Mouse (Mus musculus): ENCODE results near the gene Ptprg. TPM values are rescaled to one million over a fixed set of nuclear protein-coding genes. Genes with fewer than 3 reads are reported as not detected.

Gene Ptprg
- total RNA-seq, 2 experiments from 2014 or later: 134 to 135 TPM

DNA sequence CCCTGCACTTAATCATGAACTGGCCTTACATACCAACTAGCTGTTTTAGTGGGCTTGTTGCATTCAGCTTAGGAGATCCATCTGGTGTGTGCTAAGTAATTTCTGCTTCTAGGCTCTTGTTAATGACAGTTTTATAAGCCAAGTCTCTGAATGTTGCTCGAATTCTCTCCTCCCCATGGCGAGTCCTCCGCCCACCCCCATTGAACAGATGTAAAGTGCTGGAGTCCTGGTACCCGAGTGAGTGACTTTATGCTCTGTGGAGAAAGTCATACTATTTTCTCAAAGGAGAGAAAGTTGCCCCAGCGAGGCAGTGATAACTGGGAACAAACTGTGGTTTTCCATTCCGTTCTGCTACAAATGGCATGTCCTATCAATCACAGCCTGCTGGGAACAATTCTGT is 525.9 kb downstream of the Ptprg start:
- DNase-seq (ENCODE audit: extremely low spot score in 1 of 2, low spot score in 2 of 2): no peak

DNA sequence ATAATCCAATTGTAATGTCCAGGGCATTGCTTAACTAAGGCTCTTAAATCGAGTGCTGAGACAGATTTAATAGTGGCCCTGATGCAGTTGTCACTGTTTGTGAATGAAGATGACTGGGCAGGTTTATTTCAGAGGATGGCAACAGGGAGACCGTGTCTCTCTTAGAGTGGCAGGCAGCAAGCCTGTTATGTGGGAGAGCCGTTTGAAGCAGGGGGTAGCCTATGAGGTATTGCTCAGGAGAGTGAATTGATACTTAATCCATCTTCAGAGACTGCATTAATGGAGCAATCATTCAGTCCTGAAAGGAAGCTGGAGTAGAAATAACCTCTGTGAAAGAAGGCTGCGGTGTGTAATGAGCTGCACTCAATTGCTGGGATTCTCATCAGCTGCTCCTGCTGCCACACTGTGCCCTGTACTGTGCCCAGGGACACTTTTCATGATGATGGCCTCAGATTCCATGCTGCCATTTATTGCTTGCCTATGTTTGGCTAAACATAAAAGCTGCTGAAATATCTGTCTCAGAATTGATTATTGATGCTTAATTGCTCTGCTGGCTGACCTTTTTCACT is 526.6 kb downstream of the Ptprg start:
- no peak for DNase-seq (ENCODE audit: extremely low spot score in 1 of 2, low spot score in 2 of 2)
- intact Hi-C loops (cut with DNase I): no loop called here

More for the DNA sequence above, 525.9 kb downstream of the Ptprg start:
- intact Hi-C loops (cut with DNase I): no loop called here

DNA sequence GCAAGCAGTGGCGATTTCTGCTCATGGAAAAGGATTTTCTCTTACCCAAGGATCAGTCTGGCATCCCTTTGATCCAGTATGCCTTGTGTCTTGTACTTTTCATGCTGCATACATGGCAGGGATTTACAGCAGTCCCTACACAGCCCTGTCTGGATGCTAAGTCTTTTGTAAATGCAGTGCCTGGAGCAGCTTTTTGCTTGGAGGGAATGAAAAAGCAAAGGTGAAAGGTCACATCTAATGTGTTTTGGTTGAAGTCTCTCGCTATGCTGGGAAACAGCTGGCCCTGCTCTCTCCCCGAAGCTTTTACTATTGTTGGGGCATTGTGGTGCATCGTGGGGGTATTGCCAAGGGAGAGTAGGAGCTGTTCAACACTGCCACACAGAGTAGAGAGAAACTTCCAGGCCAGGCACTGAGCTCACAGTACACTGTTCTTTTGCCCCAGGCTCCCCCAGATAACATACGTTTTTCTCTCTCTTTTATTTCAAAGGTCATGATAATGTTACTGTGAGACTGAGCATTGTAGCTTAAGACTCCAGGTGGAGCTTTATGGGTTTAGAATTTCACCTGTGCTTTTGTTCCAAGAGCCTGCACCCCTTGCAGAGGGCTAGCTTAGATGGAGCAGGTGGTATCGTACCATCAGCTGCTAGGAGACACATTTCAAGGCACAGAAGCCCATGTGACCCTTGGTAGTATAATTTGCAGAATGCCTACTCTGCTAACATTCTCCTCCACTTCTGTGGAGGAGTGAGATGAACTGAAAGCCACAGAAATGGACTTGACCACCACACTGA is 529.0 kb downstream of the Ptprg start:
- DNase-seq (ENCODE audit: extremely low spot score in 1 of 2, low spot score in 2 of 2): no peak
- intact Hi-C loops (cut with DNase I): no loop called here

DNA sequence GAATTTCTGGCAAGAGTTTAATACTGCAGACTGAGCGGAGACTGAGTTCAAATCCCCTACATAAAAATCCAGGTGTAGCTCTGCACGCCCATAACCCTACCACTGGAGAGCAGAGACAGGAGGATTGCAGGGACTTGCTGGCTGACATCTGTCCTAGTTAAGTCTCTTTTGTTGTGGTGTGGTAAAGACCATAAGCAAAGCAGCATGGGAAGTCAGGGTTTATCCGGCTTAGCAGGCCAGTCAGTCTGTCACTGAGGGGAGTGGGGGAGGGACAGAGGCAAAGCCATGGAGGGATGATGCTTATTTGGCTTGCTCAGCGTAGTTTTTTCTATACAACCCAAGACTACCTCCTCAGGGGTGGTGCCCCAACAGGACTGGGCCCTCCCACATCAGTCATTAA is 530.7 kb downstream of the Ptprg start:
- intact Hi-C loops (cut with DNase I): no loop called here

DNA sequence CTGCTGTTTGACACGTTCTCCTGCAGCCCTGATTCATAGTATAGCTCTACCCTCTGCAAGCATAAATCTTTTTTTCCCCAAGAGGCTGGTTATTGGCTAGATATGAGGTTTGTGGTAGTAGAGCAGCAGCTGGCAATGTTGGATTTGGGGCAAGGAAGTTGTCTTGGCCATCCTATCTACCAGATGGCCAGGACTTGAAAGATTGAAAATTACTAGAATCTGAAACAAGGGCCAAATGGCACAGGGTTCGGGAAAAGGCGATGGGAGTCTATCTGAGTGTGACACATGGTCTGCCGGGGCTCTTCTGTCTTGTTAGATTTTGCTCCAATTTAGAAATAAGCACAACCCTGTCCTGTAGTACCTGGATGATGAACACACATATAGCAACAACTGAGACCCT is 531.7 kb downstream of the Ptprg start:
- DNase-seq (ENCODE audit: extremely low spot score in 1 of 2, low spot score in 2 of 2): no peak
- intact Hi-C loops (cut with DNase I): no loop called here

More for the DNA sequence above, 530.7 kb downstream of the Ptprg start:
- DNase-seq (ENCODE audit: extremely low spot score in 1 of 2, low spot score in 2 of 2): no peak

DNA sequence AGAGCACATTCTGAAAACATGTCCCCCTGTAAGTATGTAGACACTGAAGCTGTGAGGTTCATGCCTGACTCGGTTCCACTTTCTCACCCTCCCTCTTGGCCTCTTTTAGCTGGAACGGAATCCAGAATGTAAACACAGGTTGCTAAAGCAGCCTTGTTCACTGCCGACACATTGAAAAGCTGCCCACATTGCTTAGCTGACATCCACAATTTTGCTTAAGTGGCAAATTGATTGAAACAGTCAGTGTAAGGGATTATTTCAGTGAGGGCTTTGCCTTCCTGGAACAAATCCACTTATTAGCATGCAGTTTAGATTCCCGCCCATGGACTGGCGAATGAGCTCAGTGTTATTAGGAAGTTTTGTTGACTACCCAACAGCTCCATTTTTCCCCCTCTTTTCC is 532.8 kb downstream of the Ptprg start:
- intact Hi-C loops (cut with DNase I): no loop called here
- DNase-seq (ENCODE audit: extremely low spot score in 1 of 2, low spot score in 2 of 2): no peak

DNA sequence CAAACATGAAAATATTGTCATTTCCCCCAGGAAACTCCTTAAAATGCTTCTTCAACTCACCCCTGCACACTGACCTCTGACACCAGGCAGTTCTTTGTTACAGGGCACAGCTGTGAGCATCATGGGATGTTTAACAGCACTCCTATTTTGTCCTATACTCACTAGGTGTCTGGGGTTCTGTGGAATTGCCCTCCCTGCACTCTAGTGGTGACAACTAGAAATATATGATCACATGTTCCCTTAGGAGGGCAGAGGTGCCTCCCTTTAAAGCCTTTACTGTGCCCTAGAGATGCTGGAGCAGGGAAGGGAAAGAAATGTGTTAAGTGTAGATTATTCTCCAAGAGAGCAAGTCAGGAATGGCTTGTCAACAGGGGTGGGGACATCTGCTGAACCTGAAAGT is 536.6 kb downstream of the Ptprg start:
- no peak for DNase-seq (ENCODE audit: extremely low spot score in 1 of 2, low spot score in 2 of 2)
- intact Hi-C loops (cut with DNase I): no loop called here

DNA sequence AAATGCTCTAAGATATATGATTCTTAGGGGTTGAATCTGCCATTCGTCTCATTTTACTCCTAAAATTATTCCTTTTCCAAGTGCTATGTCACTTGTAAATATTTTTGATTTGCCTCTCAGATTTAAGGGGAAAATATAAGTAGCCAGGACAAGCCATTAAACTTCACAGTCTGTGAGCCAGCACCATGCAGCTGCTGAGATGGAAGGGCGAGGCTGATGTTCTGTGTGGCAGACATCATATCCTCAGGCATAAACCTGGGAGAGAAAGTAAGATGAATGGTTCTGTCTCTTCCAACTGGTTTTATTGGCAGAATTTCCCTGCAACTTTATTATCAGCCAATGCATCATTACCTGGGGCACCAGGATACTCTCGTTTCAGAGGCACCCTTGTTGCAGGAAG is 538.4 kb downstream of the Ptprg start:
- no peak for DNase-seq (ENCODE audit: extremely low spot score in 1 of 2, low spot score in 2 of 2)
- intact Hi-C loops (cut with DNase I): no loop called here

DNA sequence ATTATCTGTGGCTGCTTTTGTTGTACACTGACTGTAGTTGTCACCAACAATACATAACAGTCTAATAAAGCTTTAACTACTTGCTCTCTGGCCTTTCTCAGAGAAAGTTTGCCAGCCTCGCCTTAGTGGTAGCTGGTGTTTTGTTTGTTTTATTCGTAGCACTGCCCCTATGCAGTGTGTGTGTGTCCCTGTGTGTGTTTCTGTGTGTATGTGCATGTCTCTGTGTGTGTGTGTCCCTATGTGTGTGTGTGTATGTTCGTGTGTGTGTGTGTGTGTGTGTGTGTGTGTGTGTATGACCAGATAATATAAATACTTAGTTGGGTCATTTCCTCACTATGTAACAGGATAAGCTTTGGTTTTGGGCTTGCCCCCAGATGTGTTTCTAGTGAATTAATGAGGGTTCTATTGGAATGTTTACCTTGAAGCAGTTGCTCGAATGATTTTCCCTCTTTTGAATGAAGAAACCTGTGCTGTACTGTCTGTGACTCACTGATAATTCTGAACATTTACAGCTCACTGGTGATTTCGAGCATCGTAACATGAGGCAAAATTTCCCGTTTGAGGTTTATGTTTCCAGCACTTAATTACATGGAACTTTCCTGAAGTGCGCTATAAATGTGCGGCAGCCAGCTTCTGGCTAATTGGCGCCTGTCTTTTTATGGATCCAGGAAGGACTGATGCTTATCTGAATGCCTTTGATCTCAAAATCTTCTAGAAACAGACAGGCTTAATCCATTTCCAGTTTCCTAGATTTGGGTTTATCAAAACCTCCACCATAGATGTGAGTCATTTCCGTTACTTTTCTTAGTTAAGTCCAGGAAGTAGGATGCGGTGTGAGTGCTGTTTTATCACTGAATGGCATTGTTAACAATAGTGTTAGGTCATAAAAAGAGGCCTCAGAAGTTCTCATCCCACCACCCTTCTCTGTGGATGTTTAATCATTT is 546.3 kb downstream of the Ptprg start:
- no peak for DNase-seq (ENCODE audit: extremely low spot score in 1 of 2, low spot score in 2 of 2)

DNA sequence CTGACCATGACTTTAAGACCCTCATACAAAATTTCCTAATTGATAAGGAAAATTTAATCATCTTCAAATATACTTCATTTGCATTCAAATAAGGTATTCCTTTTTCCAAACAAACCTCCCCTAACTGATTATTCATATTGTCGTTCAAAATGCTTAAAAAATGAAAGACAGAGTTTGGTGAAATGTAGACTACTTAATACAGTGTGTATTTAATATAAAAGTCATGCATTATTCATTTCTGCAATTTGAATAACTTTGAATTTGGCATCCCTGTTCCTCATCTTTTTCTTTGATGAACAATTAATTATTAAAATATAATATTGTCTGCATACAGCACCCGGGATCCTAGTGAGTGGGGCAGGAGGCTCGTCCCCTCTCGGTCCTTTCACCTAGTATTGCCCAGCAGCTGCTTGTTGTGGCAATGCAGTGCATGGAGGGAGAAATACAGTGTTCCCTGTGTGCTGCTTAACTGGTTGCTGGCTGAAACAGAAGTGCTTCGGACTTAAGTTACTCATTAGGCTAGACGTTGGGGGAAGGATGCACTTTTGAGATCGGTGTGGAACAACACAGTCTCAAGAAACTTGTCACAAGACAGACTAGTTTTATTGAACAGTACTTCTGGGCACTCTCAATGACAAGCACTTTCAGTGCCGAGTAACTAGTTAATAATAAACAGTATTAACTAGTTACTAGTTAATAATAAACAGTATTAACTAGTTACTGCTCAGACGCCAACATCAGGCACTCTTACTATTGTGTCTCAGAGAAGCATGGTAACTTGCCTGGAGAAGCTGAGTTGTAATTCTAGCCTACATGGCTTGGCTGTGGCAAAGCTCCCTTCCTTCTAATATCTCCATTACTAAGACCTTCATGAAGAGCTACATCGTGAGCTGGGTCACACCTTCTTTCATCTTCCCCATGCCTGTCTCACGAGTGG is 549.3 kb downstream of the Ptprg start:
- intact Hi-C loops (cut with DNase I): no loop called here
- DNase-seq (ENCODE audit: extremely low spot score in 1 of 2, low spot score in 2 of 2): no peak

More for the DNA sequence above, 546.3 kb downstream of the Ptprg start:
- intact Hi-C loops (cut with DNase I): no loop called here

DNA sequence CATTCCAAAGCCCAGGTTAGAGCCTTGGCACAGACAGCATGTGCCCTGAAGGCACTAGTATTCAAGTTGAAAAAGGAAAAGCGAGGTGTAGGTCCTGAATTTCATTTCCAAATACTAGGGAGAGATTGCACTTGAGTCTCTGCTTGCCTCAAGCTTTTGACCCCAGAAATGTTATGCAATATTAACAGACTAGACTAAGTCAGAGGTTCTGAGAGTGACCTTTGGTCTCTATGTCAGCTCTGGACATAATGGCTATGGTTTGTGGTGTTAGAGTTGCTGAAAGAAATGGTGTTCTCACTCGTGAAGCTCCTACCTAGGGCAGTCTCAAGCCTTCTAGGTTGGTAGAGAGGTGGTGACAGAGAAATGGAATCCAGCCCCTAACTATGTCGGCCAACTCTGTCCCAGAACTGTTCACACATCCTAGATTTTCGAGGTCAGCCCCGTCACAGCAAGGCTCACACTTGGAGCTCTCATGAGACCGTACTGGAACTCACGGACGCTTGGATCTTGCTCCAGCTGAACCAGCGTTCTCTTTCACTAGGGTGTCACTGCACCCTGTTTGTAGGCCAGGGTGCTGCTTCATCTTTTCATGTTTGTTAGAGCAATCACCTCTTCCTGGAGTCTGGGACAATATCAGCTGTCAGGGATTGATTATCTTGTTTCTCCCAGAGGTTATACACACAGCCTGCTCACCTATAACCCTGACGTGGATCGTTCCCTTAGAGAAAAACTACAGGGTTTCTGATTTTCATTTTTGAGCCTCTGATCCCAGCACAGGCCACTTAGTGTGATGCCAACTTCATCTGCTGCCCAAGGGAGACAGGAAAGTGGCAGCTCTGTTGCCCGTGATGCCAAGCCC is 551.2 kb downstream of the Ptprg start:
- no peak for DNase-seq (ENCODE audit: extremely low spot score in 1 of 2, low spot score in 2 of 2)
- intact Hi-C loops (cut with DNase I): no loop called here

DNA sequence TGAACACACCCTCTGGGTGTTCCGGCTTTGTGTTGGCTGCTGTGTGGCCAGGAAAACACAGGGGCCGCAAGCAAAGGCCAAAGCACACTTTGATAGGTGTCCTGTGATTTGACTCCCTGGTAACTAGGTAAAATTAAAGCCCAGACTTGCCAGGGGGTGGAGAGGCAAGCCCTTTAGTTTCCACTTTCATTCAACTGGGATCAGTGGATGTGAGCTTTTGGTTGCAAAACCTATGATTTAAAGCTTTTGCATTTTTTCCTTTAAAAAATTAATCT is 551.8 kb downstream of the Ptprg start:
- no peak for DNase-seq (ENCODE audit: extremely low spot score in 1 of 2, low spot score in 2 of 2)
- intact Hi-C loops (cut with DNase I): no loop called here

DNA sequence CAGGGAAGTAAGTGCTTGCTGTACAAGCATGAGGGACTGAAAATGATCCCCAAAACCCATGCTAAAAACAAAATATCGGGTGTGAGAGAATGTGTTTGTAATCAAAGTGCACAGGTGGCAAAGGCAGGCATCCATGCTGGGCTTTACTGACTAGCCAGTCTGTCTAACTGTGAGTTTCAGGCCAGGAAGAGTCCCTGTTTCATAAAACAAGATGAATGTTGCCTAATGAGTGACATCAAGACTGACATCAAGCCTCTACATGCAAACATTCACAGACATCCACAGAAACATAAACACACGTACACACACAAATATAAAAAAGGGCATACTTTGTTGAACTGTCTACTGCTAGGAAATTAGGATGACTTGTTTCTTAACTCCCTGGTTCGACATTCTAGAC is 552.3 kb downstream of the Ptprg start:
- no peak for DNase-seq (ENCODE audit: extremely low spot score in 1 of 2, low spot score in 2 of 2)
- intact Hi-C loops (cut with DNase I): no loop called here

DNA sequence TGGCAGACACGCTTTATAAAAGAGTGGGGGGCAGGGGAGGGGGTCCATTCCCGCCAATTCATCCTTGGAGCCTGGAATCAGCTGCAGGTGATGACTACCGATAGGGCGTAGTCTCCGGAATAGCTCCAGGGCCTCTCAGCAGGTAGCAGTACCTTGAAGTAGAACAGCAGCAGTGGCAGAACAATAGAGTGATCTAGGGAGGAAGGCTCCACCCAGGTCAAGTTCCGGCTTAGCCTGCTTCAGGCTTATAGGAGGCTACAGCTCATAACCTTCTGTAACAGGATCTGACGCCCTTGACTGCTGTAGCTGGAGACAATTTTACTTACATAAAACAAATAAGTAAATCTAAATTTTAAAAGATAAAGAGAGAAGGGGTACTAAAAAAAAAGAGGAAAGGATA is 554.1 kb downstream of the Ptprg start:
- intact Hi-C loops (cut with DNase I): no loop called here
- peak in 1 of 2 experiments; percentile 53 for DNase-seq (ENCODE audit: extremely low spot score in 1 of 2, low spot score in 2 of 2)

DNA sequence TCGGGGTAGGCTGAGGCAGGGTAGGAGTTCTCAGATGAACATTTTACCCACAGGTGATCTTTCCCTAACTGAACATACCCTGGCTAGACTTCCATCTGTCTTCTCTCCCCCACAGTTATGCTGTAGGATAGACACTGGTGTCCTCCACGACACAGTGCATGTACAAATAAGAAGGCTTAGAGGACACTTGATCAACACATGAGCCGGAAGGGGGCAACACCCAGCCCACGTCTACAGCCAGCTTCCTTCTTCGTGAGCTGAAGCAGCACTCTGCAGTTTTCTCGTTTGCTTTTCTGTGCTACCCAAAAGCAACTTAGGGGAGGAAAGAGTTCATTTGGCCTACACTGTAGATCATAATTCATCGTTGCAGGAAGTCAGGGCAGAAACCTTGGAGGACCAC is 554.7 kb downstream of the Ptprg start:
- intact Hi-C loops (cut with DNase I): no loop called here
- no peak for DNase-seq (ENCODE audit: extremely low spot score in 1 of 2, low spot score in 2 of 2)

DNA sequence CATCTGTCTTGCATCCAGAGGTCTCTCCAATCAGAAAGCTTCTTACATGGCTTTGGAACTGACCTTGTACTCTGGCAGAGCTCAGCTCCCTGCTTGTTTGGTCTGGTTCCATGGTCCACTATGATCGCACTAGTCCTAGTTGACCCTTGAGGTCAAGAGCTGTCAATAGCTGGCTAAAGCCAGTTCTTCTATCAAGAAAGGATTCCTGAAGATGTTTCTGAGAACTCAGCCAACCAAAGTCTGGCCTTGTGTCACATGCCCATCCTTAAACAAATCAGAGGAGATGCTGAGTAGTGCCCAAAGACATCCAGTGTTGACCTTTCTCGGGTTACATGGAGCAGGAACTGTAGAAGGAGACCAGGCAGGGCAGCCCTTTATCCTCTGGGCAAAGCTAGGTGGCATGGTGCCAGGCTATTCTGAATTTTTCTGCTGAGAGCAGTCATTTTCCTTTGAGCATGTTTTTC is 559.2 kb downstream of the Ptprg start:
- peak; percentile 11 to 55 for DNase-seq (ENCODE audit: extremely low spot score in 1 of 2, low spot score in 2 of 2)
- intact Hi-C loops (cut with DNase I): no loop called here

DNA sequence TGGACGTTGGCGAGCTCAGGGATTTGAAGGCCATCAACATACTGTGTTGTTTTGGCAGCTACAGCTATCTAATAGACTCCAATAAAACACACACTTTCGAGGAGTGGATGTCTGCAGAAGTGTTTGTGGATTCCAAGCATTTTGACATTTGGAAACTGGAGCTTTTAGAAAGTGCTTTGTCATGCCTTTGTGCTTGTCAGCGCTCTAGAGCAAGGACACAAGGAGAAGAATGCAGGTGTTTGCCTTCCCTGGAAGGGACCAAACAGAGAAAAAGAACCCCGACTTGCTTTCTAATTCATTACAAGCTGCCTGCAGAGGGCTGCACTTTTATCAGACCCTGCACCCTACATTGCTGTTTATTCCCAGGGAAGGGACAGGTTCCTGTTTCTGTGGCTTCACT is 560.0 kb downstream of the Ptprg start:
- intact Hi-C loops (cut with DNase I): no loop called here
- no peak for DNase-seq (ENCODE audit: extremely low spot score in 1 of 2, low spot score in 2 of 2)

DNA sequence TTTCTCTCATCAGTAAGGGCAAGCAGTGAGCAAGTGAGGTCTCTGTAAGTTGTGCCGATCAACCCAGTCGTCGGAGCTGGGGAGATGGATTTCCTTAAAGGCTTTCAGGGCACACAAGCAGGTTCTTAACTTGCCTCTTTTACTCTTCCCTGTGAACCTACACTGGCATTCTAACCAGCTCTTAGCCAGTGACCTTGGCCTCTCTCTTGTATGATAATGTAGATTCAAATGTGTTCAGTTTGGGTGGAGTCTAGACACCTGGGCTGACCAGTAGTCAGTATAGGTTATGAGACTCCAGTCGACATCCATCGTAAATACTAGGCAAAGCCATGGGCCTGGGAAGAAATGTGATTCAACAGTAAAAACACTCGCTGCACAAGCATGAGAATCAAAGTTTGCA is 560.7 kb downstream of the Ptprg start:
- intact Hi-C loops (cut with DNase I): no loop called here
- DNase-seq (ENCODE audit: extremely low spot score in 1 of 2, low spot score in 2 of 2): no peak

Data from left cerebral cortex, postnatal 10 days (tissue).